Mouse (Mus musculus): ENCODE measurements around the gene Ddx42. TPM values are rescaled to one million over a fixed set of nuclear protein-coding genes. Genes with fewer than 3 reads are reported as not detected.
A peak's percentile ranks its signal among the peaks of the same experiment; 100 is the strongest.
"Not testable (repeated sequence)": the region's sequence is repeated elsewhere in the genome, so short reads cannot be mapped to it uniquely, and the experiment has no call there.

Ddx42 gene
- 10 to 100 TPM; 46.6 to 51.0 TPM for total RNA-seq (2021)
- polyA plus RNA-seq (2012; rRNA removed) = 7.0 and 9.2 TPM in 2 replicates
- long read RNA-seq, full-length matches to known transcripts = 22 of 26 reads
- long read RNA-seq, partial matches to known transcripts = 3 of 26 reads
- long read RNA-seq, other reads (novel, unspliced or antisense) = 1 of 26 reads

DNA sequence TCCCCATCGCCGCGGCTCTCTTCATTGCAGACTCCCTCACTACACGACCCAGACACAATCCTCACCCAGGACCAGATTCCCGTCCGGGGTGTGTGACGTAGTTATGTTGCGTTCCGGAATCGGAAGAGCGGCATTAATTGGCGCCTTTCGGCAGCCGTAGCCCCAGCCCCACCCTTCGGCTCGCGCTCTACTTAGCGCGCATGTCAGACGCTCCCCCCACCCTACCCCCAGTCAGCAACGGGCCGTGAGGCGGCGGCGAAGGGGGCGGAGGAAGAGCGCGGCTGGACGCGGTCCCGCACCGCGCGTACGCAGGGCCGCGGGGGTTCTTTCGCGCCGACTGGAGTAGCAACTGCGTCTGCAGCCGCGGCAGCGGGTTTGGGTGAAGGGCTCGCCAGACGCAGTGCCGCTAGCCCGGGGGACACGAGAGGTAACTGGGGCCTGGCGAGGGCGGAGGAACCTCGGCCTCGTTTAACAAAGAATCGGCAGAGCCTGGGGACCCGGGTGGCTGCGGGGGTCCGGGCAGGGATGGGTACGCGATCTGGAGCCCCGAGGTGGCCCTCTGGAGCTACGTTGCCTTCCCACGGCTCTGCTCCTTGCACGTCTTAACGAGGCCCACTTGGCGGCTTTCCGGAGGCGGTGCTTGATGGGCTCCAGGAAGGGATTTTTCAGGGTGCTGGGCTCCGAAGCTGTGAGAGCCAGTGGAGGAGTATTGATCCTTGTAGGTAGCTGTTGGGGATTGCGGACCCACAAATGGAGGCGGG, at the start of gene Ddx42:
Gene Ddx42 (plus strand): TSS at position 197 of the 761 bp plus-strand sequence.
- DNase-seq = peak; percentile 94

DNA sequence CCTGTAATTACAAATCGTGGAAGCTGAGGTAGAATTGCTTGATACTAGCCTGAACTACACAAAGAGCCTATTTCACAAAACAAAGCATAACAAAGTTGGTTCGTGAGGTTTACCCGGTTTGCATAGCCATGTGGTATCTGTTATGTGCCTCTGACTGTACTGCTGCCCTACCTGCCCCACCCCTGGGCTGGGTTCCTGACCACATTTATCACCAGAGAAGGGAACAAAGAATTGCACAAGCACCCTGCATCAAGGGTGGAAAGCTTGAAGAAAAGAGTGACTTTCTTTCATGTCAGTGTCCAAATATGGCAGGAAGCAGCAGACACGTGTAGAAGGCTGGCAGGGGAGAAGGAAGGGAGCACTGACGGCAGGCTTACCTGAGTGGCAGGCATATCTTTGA, 49.3 kb upstream of the Ddx42 start:
- no peak for DNase-seq

DNA sequence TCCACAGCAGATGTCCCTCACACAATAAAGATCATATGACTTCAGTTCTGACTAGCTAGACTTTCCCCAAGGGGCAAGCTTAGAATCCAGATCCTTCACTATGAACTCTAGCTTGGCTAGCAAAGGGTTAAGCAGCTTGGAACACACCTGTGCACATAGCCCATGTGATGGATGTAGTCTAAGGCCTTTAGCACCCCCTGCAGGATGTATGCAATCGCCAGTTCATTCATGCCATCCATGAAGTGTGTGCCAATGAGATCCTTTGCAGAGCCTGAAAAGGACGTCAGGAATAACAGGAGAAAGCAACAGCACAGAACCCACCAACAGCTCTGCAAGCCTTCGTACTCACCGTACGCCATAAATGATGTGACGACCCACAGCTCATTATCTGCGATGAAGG, 45.9 kb upstream of the Ddx42 start:
- no peak for DNase-seq

DNA sequence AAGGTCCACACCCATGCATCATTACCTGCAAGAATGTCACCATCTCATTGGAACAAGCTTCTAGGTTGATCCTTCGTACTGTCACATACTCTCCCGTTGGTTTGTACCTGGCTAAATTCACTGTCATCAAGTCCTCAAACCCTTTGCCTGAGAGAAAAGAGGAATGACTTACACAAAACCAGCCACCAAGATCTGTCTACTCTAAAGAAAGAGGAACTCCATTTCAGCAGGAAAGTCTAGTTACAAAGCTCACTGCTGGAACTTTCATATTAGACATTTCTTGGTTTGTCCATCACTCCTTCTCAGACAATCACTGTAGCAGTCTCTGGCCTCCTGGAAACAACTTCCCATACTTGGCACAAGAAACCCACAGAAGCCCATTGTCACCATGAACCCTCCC, 43.5 kb upstream of the Ddx42 start:
- no peak for DNase-seq

DNA sequence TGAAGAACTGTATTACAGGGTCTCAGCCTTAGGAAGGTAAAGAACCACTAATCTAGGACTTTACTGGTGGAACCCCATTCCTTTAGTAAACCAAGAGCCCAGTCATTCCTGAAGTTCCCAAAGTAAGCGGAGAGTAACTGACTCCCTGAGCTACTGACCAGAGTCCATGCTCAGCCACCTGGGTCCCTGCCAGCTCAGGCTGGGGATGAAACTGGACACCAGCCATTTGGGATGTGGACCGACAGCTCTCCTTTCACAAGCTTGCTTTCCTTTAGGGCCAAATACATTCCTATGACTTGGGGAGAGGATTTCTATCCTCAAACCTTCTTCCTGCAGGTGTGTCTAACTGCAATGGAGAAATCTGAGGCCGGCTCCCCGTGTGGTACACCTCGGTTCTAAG, 42.4 kb upstream of the Ddx42 start:
- no peak for DNase-seq

DNA sequence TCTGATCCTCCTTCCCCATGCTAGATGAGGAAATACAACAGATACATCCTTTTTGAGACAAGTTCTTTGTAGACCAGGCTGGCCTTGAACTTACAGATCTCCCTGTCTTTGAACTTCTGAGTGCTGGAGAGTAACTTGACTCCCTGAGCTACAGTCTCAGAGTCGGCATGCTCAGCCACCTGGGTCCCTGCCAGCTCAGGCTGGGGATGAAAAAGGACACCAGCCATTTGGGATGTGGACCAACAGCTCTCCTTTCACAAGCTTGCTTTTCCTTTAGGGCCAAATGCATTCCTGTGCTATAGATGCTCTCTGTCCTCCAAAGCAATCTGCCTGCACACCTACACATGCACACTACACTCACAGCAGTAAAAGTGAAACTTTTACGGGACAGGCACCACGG, 41.6 kb upstream of the Ddx42 start:
- peak; percentile 48 for DNase-seq

DNA sequence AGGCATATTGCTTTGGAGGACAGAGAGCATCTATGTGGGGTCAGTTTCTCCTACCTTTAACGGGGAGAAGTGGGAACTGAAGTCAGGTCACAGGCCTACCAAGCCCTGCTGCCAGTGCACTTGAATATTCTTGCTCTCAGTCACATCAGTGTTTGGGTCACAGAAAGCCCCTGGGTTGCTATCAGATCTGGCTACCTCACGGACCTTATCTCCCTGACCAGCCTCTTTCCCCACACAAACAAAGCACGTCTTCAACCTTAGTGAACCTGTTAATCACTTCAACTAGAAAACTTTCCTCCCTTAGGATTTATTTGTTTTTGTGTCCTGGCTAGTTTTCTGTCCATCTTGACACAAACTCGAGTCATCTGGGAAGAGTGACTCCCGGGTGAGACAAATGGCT, 40.4 kb upstream of the Ddx42 start:
- DNase-seq = no peak

DNA sequence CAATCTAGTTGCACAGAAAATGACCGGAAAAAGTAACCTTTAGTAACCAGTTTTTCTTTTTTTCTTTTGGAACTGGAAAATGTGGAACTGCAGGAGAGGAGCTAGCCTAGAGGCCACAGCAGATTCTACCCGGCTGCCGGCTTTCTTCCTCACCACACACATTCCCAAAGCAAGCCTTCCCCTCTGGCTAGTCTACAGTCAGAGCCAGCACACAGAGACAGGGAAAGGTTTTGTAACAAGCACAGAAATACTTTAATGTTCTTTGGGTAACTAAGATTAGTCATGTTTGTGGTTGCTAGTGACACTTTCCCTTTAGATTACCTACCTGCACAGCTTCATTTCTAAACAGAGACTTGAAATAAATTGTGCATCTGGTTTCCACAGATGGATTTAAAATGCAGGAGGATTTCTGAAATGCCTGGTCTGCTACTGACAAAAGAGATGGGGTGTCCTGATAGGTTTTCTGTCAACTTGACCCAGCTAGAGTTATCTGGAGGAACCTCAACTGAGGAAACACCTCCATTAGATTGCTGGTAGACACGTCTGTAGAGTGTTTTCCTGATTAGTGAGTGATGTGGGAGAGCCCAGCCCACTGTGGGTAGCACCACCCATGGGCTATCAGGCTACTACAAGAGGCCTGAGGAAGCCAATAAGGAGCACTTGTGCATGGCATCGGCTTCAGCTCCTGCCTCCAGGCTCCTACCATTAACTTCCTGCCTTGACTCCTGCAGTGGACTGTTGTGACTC, 38.5 kb upstream of the Ddx42 start:
- DNase-seq = no peak

GRCm38 (mm10) chr11:106179711-106180448, 36.8 kb upstream of the Ddx42 start:
- no peak for DNase-seq

DNA sequence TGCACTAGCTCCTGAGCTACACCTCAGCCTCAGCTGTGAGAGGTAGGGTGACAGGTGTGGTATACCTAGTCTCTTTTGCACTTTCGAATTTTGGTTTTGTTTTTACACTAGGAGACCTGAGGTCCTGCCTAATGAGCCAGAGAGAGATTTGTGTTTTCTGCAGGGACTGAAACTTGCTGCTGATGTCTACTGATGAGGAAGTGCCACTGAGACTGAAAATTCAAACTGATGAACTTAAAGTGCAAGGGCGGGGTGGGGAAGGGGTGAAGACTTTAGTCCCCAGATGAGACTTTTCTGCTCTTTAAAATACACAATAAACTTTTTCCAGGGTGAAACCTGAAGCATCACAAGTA, 36.3 kb upstream of the Ddx42 start:
- DNase-seq = no peak

- no peak for DNase-seq
Measured at GRCm38 (mm10) chr11:106187326-106187725, 29.4 kb upstream of the Ddx42 start.

DNA sequence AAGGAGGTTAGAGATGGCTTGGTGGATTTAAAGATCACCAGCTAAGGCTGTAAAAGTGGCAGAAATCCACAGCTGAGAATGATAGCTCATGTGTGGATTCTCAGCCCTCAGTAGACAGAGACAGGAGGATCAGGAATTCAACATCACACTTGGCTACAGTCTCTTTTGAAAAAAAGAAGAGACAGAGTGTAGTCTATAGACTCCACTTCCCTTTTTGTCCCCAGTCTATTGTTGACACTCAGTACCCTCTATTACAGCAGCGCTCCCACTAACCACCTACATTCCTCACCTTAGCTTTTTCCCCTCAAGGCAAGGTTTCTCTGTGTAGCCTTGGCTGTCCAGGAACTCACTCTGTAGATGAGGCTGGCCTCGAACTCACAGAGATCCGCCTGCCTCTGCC, 25.0 kb upstream of the Ddx42 start:
- no peak for DNase-seq

DNA sequence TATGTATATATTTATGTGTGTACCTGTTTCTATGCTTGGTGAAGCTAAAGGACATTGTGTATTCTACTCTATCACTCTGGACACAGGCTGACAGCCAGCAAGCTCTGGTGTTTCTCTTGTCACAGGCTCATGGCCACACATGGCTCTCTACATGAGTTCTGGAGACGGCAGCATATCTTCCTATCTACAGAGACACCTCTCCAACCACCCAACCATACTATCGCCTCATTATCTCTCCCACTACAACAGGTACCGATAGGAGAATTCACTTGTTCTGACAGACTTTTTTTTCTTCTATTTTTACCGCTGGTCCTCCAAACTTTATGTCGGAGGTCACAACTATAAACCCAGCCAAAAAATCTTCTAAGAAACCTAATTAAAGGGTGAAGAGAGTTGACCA, 24.5 kb upstream of the Ddx42 start:
- DNase-seq = no peak

GRCm38 (mm10) chr11:106192657-106193370, 23.9 kb upstream of the Ddx42 start:
- no peak for DNase-seq

DNA sequence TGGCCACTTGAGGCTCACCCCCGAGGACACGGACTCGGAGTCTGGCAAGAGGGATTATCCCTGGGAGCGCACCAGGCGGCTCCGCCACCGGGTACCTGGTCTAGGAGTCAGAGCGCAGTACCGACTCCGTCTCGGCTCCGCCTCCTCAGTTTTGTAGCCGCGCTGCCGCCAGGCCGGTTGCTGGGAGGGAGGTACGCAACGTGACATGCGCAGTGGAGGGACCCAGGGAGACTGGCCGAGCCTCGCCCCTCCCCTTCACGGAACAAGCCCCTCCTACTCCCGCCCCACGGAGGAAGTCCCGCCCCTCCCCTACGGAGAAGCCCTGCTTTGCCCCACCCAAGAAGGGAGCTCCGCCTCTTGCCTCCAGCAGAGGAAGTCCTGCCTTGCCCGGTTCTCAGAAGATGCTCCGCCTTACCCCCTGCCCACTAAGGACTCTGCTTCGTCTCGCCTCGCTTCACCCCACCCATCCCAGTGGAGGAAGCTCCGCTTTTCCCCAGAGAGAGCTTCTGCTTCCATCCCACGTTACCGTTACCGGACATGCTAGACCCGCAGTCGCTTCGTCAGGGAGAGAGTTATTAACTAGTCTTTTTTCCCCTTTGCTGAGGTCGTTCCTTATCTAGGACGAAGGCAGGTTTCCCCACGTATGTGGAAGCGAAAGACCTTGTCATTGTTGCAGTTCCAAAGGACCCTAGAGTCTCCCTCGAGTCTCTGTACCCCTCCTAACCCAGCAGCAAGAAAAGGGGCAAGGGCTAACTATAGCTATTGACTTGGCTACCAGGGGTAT, 23.2 kb upstream of the Ddx42 start:
- DNase-seq = peak; percentile 99

DNA sequence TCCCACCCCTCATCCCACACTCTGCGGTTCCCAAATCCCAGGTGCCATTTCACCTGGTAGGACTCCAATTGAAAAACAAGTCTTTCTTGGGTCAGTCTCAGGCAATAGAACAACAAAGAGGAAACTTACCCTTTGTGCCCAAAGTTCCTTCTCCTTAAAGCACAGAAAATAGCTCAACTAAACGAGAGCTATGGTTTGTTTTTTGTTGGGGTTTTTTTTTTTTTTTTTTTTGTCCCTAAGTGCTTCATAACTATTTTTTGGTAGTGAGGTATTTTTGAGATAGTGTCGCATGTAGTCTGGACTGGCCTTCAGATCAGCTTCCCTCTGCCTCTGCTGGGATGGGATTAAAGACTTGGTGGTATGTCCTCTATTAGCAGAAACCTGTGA, 22.6 kb upstream of the Ddx42 start:
- DNase-seq = no peak

DNA sequence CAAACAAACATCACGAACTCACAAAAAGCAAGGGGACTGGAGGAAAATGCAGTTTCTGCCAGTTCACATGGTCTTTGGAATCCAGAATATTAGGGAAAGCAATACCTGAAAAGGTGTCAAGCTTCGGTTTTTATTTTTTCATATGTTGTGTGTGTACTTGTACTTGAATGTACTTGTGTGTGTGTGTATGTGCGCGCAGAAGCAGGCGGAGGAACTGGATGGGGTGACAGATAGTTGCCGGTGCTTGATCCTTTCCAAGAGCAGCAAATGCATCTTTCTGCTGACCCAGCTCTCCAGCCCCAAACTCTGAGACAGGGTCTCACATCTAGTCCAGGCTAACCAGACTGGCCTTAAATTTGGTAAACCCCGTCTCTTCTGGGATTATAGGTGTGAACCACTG, 21.8 kb upstream of the Ddx42 start:
- DNase-seq = no peak

DNA sequence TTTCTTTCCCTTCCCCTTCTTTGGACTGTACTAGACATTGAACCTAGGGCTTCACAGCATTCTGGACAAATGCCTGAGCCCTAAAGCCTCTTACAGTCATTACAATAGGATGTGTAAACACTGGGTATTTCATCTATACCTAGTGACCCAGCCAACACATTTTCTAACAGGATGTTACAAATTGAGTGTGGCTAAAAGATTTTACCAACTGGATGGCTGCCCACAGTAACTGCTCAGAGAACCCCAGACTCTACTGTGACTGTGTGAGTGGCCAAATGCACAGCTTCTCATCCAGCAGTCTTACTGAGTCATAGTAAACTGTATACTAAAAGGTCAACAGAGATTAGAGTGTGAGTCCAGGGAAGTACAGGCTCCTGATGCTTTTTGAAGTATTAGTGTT, 21.4 kb upstream of the Ddx42 start:
- no peak for DNase-seq

DNA sequence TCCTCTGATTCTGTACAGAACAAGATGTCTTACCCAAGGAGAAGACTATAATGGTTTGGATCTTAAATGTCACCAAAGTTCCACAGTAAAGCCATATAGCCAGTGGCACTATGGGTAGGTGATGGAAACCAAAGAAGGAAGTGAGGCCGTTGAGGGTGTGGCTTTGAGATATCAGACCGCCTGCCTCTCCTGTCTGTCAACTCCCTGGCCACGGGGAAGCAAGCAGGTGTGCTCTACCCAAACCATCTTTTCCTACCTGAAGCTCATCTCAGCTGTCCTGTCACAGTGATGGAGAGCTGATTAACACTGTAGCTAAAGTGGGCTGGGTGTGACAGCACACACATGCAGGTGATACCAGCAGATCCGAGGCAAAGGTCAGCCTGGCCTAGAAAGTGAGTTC, 18.4 kb upstream of the Ddx42 start:
- no peak for DNase-seq

GRCm38 (mm10) chr11:106199997-106200396, 16.7 kb upstream of the Ddx42 start:
- not testable (repeated sequence) for DNase-seq

DNA sequence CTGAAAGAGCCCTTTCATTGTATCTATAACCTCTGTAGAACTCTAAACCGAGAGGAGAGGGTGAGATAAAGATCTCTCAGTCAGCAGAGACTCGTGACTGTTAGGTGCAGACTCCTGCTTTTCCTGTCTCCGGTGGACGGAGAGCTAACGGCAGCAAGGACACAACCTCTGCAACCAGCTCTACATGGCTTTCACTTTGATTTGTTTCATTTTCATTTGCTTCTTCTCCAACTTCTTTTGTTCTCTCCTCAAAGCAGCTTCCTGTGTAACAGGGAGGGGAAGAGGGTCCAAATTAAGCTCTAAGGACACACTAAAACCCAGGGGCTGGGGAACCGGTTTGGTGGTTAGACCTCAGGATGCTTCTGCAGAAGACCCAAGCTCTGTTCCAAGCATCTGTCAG, 16.0 kb upstream of the Ddx42 start:
- no peak for DNase-seq

All from adrenal gland, adult 2 months (tissue).